Mouse (Mus musculus) kidney, adult 2 months (tissue): ENCODE data around the gene Cep44.

Experiments used
- CTCF ChIP-seq: fragments of 200-500 bp; conservative IDR thresholded peaks from 2 replicates; pipeline ENCODE4 v1.5.1; 2011; ENCODE audit warnings: low read depth, mild to moderate bottlenecking, control low read depth, low read length, moderate library complexity, mixed read lengths; ENCODE audit not compliant: insufficient read depth, insufficient read length
- POLR2A ChIP-seq: fragments of 200-500 bp; IDR thresholded peaks from one replicate; pipeline ENCODE4 v1.6.1; 2011; ENCODE audit warnings: low read depth, low read length, control low read depth

GRCm38 (mm10) chr8:56589004-56589403 is 38.2 kb upstream of the Cep44 start:
- TF ChIP-seq CTCF: no peak
- no peak for TF ChIP-seq POLR2A
